Mouse (Mus musculus) liver, embryonic 14.5 days (tissue): ENCODE results near the gene 2900011O08Rik. TPM values are rescaled to one million over a fixed set of nuclear protein-coding genes. Genes with fewer than 3 reads are reported as not detected.

Experiments
- ATAC-seq: fragments of 200-750 bp; cut with Nextera tagmentation; 2 replicates; pipeline ENCODE4 v1.8.0; 2017; ENCODE audit warnings: moderate number of reproducible peaks, mild to moderate bottlenecking, moderate library complexity; ENCODE audit not compliant: insufficient read depth
- DNase-seq, 3 experiments: peaks; one replicate each; pipeline ENCODE4 v3.0.0-alpha.2; 2012 to 2013; ENCODE audit warnings: low read depth in 3 of 3, low spot score in 3 of 3
- H3K27ac ChIP-seq: fragments of 300-500 bp; sonication (generic); 2 replicates; pipeline ENCODE4 v1.5.1; 2014; ENCODE audit warnings: moderate library complexity, mild to moderate bottlenecking, control low read depth, inconsistent platforms
- H3K27me3 ChIP-seq: fragments of 300-500 bp; sonication (generic); 2 replicates; pipeline ENCODE4 v1.6.1; 2014; ENCODE audit warnings: mild to moderate bottlenecking, low read length, moderate library complexity; ENCODE audit not compliant: control insufficient read depth, insufficient read depth
- H3K36me3 ChIP-seq: fragments of 300-500 bp; sonication (generic); replicated peaks from 2 replicates; pipeline ENCODE4 v1.6.1; 2014; ENCODE audit warnings: low read depth; ENCODE audit not compliant: control insufficient read depth, insufficient read depth
- H3K4me1 ChIP-seq, 2 experiments: fragments of 200-500 bp in 1 of 2; fragments of 300-500 bp in 1 of 2; sonication (generic) in 1 of 2; replicated peaks; 2 replicates each; pipeline ENCODE4 v1.6.1; 2012 to 2014; ENCODE audit warnings: antibody characterized with exemption in 1 of 2, inconsistent platforms in 1 of 2, low read length in 1 of 2; ENCODE audit not compliant: control insufficient read depth in 2 of 2, insufficient read depth in 2 of 2
- H3K4me2 ChIP-seq: fragments of 300-500 bp; sonication (generic); 2 replicates; pipeline ENCODE4 v1.6.1; 2014; ENCODE audit warnings: low read depth, mild to moderate bottlenecking, control low read depth, moderate library complexity
- H3K4me3 ChIP-seq, 2 experiments: fragments of 200-500 bp in 1 of 2; fragments of 300-500 bp in 1 of 2; sonication (generic) in 1 of 2; 2 replicates each; pipeline ENCODE4 v1.5.1; 2012 to 2014; ENCODE audit warnings: low read depth in 2 of 2, low read length in 2 of 2, mild to moderate bottlenecking in 2 of 2, control low read depth in 1 of 2, inconsistent platforms in 1 of 2, moderate library complexity in 1 of 2; ENCODE audit not compliant: insufficient read depth in 1 of 2
- H3K9ac ChIP-seq: fragments of 300-500 bp; sonication (generic); replicated peaks from 2 replicates; pipeline ENCODE4 v1.6.1; 2014; ENCODE audit warnings: mild to moderate bottlenecking, control low read depth, moderate library complexity
- H3K9me3 ChIP-seq: fragments of 300-500 bp; sonication (generic); 2 replicates; pipeline ENCODE4 v1.6.1; 2016; ENCODE audit warnings: low read length, mixed read lengths; ENCODE audit not compliant: control insufficient read depth
- CTCF ChIP-seq: IDR thresholded peaks from 2 replicates; pipeline ENCODE4 v1.5.1; 2016; ENCODE audit warnings: antibody characterized with exemption, low read depth, control low read depth
- EP300 ChIP-seq: IDR thresholded peaks from 2 replicates; pipeline ENCODE4 v1.6.1; 2016; ENCODE audit warnings: antibody characterized with exemption, low read depth
- WGBS: fragments of 180-500 bp; shearing (Covaris S2); extraction: QIAGEN DNeasy Blood & Tissue Kit; methylation state at CpG from one replicate; pipeline ENCODE4 v1.1.7; 2014; ENCODE audit not compliant: insufficient replicate concordance; 5-methylcytosine and 5-hydroxymethylcytosine counted together
- polyA plus RNA-seq, 2 experiments: library from polyadenylated mRNA; depleted of rRNA in 1 of 2; stranded (reverse) in 1 of 2; unstranded in 1 of 2; fragments of >200 nt; fragmentation: Nextera tagmentation in 1 of 2; extraction: Ambion mirVana in 1 of 2; gene quantifications; 2 replicates each; pipeline versions ENCODE4 v1.2.1 to v1.2.3; 2012 to 2014

The 2900011O08Rik gene
- polyA plus RNA-seq, 2 experiments, result 0.08 to 0.11 TPM

- ATAC-seq (no peak), DNase-seq (no peak)
- Histone ChIP-seq H3K27ac (no peak overlapping the region), H3K27me3 (no peaks in the 10 kb centered on the region), H3K4me1 (no peaks in the 10 kb centered on the region), H3K4me3 (no peak overlapping the region), H3K36me3 (peaks cover 21% of the 10 kb centered on the region), H3K9ac (no peak overlapping the region), H3K4me2 (no peak overlapping the region), H3K9me3 (no peaks in the 10 kb centered on the region)
- no peak for TF ChIP-seq EP300
- no peak for TF ChIP-seq CTCF
- WGBS, result 35% methylated on average over 3 of the region's 3 CpGs
Measured at GRCm38 (mm10) chr16:14109651-14110230, 123.3 kb downstream of the 2900011O08Rik start.

- peaks cover 21% of the 10 kb centered on the region for H3K36me3 ChIP-seq
- TF ChIP-seq CTCF (no peak), EP300 (no peak)
Measured at GRCm38 (mm10) chr16:14110922-14111321, 124.5 kb downstream of the 2900011O08Rik start.

GRCm38 (mm10) chr16:14112133-14112532 is 125.7 kb downstream of the 2900011O08Rik start:
- Histone ChIP-seq H3K4me1 (no peaks in the 10 kb centered on the region), H3K9me3 (no peaks in the 10 kb centered on the region), H3K9ac (no peak overlapping the region), H3K4me3 (no peak overlapping the region), H3K36me3 (peaks cover 21% of the 10 kb centered on the region), H3K27me3 (no peaks in the 10 kb centered on the region), H3K4me2 (no peak overlapping the region), H3K27ac (no peak overlapping the region)
- no peak for DNase-seq
- no peak for ATAC-seq
- WGBS, result 37% methylated on average over 2 of the region's 2 CpGs
- TF ChIP-seq CTCF (no peak), EP300 (no peak)

More at GRCm38 (mm10) chr16:14110922-14111321, 124.5 kb downstream of the 2900011O08Rik start:
- H3K9ac ChIP-seq, result no peak overlapping the region
- H3K27me3 ChIP-seq, result no peaks in the 10 kb centered on the region
- no peak overlapping the region for H3K4me3 ChIP-seq
- H3K4me2 ChIP-seq, result no peak overlapping the region
- H3K4me1 ChIP-seq, result no peaks in the 10 kb centered on the region
- no peaks in the 10 kb centered on the region for H3K9me3 ChIP-seq
- 39% methylated on average over 2 of the region's 2 CpGs for WGBS
- H3K27ac ChIP-seq, result no peak overlapping the region
- ATAC-seq, result no peak
- DNase-seq, result no peak

GRCm38 (mm10) chr16:14112742-14113141 is 126.3 kb downstream of the 2900011O08Rik start:
- no peaks in the 10 kb centered on the region for H3K9me3 ChIP-seq
- 75% methylated on average over 3 of the region's 3 CpGs for WGBS

GRCm38 (mm10) chr16:14117299-14117698 is 130.9 kb downstream of the 2900011O08Rik start:
- Histone ChIP-seq H3K27me3 (no peaks in the 10 kb centered on the region), H3K27ac (no peak overlapping the region), H3K4me2 (no peak overlapping the region), H3K4me1 (no peaks in the 10 kb centered on the region), H3K4me3 (no peak overlapping the region), H3K9me3 (no peaks in the 10 kb centered on the region), H3K36me3 (peaks cover 5% of the 10 kb centered on the region), H3K9ac (no peak overlapping the region)
- 64% methylated on average over 2 of the region's 2 CpGs for WGBS
- TF ChIP-seq CTCF (no peak), EP300 (no peak)
- no peak for DNase-seq
- ATAC-seq, result no peak

More at GRCm38 (mm10) chr16:14112742-14113141, 126.3 kb downstream of the 2900011O08Rik start:
- Histone ChIP-seq H3K27ac (no peak overlapping the region), H3K9ac (no peak overlapping the region), H3K36me3 (peaks cover 21% of the 10 kb centered on the region), H3K4me1 (no peaks in the 10 kb centered on the region), H3K27me3 (no peaks in the 10 kb centered on the region), H3K4me2 (no peak overlapping the region), H3K4me3 (no peak overlapping the region)
- no peak for DNase-seq
- no peak for TF ChIP-seq EP300
- TF ChIP-seq CTCF, result no peak
- no peak for ATAC-seq
